Mouse (Mus musculus): ENCODE measurements around the gene P2ry2. TPM values are rescaled to one million over a fixed set of nuclear protein-coding genes. Genes with fewer than 3 reads are reported as not detected.

P2ry2 gene
- total RNA-seq (2023), result 1.7 TPM

DNA sequence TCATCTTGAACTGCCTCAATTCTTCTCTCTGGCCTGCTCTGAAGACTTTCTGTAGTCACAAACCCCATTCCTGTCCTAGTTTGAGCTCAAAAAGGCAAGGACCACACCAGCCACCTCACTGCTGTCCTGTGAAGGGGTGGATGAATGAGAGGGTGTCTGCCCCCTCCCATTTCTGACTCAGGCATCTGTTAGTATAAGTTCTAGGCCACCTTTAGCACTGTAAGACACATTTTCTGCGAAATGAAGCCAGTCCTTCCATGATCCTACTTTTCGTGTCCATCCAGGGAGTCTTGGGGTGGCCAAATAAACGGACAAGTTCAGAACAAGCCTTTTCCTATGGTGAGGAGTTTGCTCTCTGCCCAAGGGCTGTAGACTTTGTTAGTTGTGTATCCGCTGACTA lies at the start of gene P2ry2:
P2ry2 (minus strand) TSS at position 326 of the 400 bp plus-strand sequence.

DNA sequence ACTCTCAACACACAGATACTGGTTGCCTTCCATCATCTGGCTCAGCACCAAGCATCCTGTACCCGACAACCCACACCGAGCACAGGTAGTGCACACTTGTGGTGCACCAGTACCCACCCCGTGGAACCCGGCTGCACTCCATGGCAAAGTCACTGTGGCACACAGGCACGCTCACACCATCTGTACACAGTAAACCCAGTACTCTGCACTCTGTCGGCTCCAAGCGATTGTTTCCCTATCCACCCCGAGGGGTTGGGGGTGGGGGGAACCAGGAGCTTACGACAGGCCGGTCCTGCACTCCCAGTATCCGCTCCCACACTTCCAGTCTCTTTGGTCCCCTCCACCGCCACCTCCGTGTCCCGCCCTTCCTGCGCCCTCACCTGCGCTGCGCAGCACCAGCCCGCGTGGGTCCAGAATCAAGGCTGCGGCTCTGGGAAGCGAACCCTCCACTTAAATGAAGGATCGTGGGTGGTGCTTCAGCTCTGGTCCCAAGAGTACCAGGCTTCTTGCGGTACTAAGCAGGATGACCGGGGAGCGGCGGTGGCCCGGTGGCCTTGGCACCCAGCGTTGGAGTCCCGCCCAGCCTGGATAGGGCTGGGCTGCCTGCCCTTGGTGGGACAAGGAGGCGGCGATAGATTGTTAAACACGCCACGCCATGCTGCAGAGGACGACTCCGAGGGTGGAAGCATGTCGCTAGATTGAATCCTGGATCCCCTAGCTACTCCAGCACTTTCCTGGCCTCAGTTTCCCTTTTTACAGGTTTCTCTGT lies 38.3 kb downstream of the P2ry2 start, which contains the start of gene P2ry6:
P2ry6 (minus strand) TSS at position 515 of the 769 bp plus-strand sequence.

Other genes with a start within 250 kb of the P2ry2 start
- gene Relt, start 149.4 kb downstream of the P2ry2 start, total RNA-seq (2023), result 43.6 TPM
- gene Arhgef17, start 80.8 kb downstream of the P2ry2 start, total RNA-seq (2023), result 1.7 TPM
- gene P2ry6, start 38.2 kb downstream of the P2ry2 start, total RNA-seq (2023), result not detected
- gene Fchsd2, start 80.0 kb upstream of the P2ry2 start, total RNA-seq (2023), result 97.3 TPM